Mouse (Mus musculus) brain, embryonic 14.5 days (tissue): ENCODE measurements around the gene Orai1. TPM values are rescaled to one million over a fixed set of nuclear protein-coding genes. Genes with fewer than 3 reads are reported as not detected.
"Not testable (repeated sequence)": the region's sequence is repeated elsewhere in the genome, so short reads cannot be mapped to it uniquely, and the experiment has no call there.

Source experiments
- DNase-seq: peaks from one replicate; pipeline ENCODE4 v3.0.0-alpha.2; 2011; ENCODE audit warnings: low read depth
- CTCF ChIP-seq: fragments of 200-500 bp; IDR thresholded peaks from 2 replicates; pipeline ENCODE4 v1.5.1; 2012; ENCODE audit warnings: inconsistent platforms, mild to moderate bottlenecking, moderate library complexity, borderline replicate concordance; ENCODE audit not compliant: insufficient read depth, insufficient read length; ENCODE audit errors: extremely low read depth
- POLR2A ChIP-seq: fragments of 200-500 bp; IDR thresholded peaks from 2 replicates; pipeline ENCODE4 v1.6.1; 2012; ENCODE audit warnings: mild to moderate bottlenecking, inconsistent platforms, borderline replicate concordance; ENCODE audit not compliant: poor library complexity, insufficient read depth, insufficient read length, severe bottlenecking; ENCODE audit errors: extremely low read depth
- polyA plus RNA-seq: library from polyadenylated mRNA; depleted of rRNA; stranded (reverse); fragments of >200 nt; gene quantifications from 2 replicates; pipeline ENCODE4 v1.2.3, GENCODE M21; 2012; rRNA removed

The Orai1 gene
- 21.2 and 23.6 TPM in 2 replicates for polyA plus RNA-seq

- TF ChIP-seq CTCF (no peak), POLR2A (peak; percentile 86)
- DNase-seq, result peak; percentile 99
Observed at GRCm38 (mm10) chr5:123014753-123015701, at the start of gene Orai1. Gene Orai1, plus strand, starts transcription at chr5:123015074.

DNA sequence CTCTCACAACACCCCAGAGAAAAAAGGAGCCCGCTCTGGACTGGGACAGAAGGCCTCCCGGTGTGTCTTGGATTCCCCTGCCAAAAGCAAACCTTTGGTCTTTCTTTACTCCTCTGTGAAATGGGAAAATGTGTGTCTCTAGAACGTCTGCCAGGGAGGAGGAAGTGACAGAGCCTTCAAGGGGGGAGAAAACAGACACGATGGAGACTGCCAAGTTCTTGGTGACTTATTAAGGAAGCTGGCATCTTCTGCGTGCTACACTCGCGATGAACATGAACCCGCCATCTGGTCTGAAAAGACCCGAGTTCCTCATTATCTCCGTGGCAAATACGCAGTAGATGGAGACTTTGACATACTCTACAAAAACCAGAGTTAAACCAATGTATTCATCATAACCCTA lies 49.4 kb upstream of the Orai1 start:
- TF ChIP-seq POLR2A (no peak), CTCF (no peak)
- peak; percentile 89 for DNase-seq

GRCm38 (mm10) chr5:122968322-122968721 lies 46.6 kb upstream of the Orai1 start:
- TF ChIP-seq CTCF, result peak; percentile 77
- TF ChIP-seq POLR2A, result no peak
- DNase-seq, result peak; percentile 82

- no peak for DNase-seq
- no peak for TF ChIP-seq CTCF
- no peak for TF ChIP-seq POLR2A
Observed at GRCm38 (mm10) chr5:122970056-122970455, 44.8 kb upstream of the Orai1 start.

DNA sequence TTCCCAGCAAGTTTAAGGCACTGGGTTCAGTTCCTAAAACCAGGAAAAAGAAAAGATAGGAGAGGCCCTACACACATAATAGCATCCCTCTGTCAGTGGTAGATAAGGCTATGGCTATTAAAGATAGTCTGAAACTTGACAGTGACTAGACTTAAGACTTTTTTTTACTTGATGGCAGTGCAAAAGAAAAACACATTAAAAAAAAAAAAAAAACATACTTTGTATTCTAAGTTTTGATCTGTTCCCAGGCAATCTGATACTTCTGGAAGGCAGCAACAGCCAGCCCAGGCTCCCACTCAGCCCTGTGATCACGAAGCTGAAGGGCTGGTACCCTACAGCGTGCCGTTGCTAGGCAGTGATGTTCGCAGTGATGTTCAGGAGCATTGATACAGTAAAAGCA lies 43.4 kb upstream of the Orai1 start:
- no peak for DNase-seq
- TF ChIP-seq CTCF, result no peak
- TF ChIP-seq POLR2A, result no peak

DNA sequence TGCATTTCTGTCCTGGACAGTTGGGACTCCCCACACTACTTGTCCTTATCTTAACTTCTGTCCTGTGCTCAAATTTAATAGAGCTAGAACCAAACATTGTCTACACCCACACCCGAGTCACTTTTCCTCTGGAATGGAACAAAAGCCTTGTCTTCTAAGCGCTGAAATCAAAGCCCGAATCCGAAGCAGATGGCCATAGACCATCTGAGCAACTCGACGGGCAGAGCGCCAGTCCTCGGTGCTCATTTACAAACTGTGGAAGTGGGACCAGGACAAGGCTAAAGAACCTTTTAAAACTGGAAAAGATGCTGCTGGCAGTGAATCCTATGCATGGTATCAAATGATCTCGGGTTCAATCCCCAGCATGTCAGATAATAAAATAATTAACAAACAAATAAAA lies 42.8 kb upstream of the Orai1 start:
- peak; percentile 89 for DNase-seq
- TF ChIP-seq POLR2A (no peak), CTCF (no peak)

- DNase-seq, result not testable (repeated sequence)
Observed at GRCm38 (mm10) chr5:122974701-122975100, 40.2 kb upstream of the Orai1 start.

DNA sequence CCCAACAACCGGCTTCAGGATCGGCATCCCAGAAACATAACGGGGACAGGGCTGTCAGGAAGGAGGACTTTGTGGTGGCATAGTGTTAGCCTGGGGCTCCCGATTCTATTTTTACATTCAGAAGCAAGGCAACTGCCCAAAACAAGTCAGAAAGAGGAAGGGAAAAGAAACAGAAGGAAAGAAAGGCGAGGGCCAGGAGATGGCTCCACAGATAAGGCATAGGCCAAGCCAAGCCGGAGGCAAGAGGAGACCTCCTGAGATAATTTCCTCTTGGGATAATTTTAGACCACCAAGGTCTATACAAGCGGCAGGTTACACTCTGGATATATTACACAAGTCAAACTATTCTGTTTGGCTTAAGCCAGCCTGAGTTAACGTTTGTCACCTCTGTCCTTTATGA lies 35.9 kb upstream of the Orai1 start:
- no peak for TF ChIP-seq CTCF
- TF ChIP-seq POLR2A, result no peak
- DNase-seq, result no peak

DNA sequence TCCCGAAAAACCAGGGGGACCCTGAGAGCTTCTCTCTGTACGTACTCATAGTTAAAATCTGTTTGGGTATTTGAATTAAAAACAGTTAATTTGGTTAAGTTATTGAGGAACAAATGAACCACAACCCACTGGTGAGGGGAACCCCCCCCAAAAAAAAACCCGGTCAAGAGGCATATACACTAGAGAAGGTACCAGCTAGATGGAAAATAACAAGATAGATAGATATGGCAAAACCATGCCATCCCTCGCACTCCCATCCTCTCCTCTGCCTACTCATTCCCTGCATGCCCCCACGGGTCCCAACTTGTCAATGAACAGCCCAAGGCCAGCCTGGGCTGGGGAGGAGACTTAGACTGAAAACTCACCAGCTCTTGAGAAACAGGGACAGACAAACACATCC lies 30.4 kb upstream of the Orai1 start:
- TF ChIP-seq POLR2A, result no peak
- TF ChIP-seq CTCF, result no peak
- DNase-seq, result no peak

GRCm38 (mm10) chr5:122985276-122985675 lies 29.6 kb upstream of the Orai1 start:
- DNase-seq, result no peak
- TF ChIP-seq POLR2A (no peak), CTCF (no peak)

DNA sequence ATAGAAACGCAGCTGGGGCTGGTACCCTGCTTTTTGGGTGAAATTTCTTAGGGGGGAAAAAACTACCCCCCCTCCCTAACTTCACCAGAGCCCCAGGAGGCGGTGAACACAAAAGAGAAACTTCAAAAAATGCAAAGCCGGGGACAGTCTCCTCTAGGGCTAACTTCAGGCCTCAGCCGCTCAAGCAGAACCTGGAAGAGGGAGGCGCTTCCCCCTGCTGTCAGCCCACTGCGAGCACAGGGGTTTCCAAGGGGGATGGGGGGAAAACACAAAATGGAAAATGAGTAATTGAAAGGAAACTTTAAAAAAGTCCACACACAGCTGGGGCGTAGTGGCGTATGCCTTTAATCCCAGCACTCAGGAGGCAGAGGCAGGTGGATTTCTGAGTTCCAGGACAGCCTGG lies 28.8 kb upstream of the Orai1 start:
- TF ChIP-seq POLR2A (no peak), CTCF (no peak)
- DNase-seq, result no peak

DNA sequence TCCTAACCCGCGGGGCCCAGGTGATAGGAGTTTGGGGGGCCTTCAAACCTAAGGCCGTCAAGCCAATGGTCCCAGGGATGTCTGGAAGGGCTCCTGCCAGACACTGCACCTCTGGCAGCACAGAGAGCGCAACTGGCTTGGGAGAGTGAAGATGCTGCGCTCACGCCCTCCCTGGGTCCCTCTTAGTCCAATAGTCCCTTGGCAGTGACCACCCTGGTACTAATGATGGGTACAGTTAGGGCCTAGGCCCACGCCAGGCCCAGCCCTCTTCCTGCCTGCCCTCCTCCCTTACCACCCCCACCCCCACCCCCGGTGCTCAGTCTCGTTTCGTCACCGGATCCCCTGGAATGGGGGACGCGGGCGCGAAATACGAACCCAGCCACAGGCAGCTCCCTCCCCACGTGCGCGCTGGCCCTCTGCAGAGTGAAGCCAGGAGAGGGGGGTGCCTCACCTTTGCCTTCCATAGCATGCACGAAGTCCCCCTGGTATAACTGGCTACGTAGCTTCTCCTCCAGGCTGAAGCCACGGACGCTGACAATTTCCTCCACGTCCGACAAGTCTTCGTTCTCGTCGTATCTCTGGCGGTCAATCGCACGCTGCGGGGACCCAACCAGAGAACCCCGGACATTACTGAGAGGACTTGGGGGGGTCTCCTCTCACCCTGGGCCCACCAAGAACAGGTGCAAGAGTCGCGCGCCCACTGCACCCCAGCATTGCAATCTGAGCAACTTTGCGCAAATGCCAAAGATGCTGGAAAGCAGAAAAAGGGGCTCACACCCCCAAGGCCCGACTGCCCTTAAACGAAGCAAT lies 27.5 kb upstream of the Orai1 start:
- TF ChIP-seq CTCF (no peak), POLR2A (no peak)
- peak; percentile 67 for DNase-seq
